Mouse (Mus musculus) E14TG2a.4 (cell line): ENCODE results near the gene Kcnip3.

Experiments used
- CTCF ChIP-seq: conservative IDR thresholded peaks from 2 replicates; pipeline ENCODE4 v1.5.1; 2014; ENCODE audit warnings: low read length
- POU5F1 ChIP-seq: IDR thresholded peaks from 2 replicates; pipeline ENCODE4 v1.6.1; 2014; ENCODE audit warnings: low read length, borderline replicate concordance

- TF ChIP-seq CTCF (no peak), POU5F1 (no peak)
Observed at GRCm38 (mm10) chr2:127470183-127470582, 51.7 kb downstream of the Kcnip3 start.
